Mouse (Mus musculus): ENCODE measurements around the gene Pou5f1.

The Pou5f1 gene

DNA sequence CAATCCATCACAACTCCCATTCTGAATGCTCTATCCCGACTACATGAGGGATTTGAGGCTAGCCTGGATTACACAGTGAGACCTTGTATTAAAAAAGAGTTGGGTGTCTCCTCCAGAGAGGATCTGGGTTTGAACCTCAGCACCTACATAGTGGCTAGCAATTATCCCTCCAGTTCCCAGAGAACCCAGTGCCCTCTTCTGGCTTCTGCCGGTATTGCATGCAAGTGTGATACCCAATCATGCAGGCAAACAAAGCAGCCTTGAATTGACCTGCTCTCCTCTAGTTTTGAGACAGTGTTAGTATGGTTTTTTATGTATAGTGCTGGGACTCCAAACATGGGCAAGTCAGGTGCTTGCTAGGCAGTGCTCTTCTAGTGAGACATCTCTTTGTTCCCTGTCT is 8.1 kb downstream of the Pou5f1 start:
- in situ Hi-C loops (cut with MboI) = no loop called here

DNA sequence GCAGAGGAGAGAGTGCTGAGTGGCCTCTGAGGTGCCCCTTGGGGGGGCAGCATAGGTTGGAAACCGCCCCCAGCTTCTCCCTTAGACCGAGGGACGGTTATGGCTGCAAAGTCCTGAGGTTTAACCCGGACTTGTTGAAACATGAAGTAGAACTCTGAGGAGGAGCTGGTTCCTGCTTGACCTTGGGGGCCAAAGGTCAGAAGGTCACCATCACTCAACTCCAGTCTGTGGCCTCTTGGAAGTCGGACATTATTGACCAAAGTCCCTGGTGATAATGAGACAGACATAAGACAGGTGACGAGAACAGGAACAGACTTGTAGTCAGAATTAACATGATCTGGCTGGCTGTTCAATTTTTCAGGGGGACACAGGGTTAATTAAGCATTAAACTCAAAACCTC is 8.9 kb downstream of the Pou5f1 start:
- in situ Hi-C loops (cut with MboI) = no loop called here

DNA sequence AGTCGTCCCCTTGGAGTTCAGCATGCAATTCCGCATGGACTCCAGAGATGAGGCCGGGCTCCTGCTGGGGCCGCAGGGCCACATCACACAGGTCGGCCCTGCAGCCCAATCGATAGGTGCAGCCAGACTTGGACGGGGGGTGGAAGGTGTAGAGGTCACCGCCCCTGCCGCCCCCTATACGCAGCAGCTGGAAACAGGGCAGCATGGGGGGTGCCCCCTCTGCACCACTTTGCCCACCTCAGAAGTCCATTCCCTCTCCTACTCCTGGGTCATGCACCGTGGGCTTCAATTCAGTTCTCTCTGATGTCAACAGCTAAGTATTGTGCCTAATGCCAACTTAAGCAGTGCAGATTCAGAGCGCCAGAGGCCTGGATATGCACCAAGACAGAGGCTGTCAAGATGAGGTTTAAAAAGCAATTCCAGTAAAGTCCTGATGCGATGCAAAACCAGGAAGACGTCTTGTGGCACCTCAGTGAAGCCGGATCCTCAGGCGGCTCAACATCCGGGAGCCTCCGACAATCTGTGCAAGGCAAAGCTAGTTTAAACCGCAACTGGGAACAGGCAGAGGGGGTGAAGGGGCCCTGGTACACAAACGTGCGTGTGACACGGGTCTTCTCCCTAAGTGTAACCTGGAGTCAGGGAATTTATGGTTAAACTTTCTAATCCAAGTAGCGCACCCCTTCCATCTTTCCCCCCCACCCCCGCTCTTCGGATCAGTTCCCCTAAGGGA is 10.3 kb downstream of the Pou5f1 start:
- in situ Hi-C loops (cut with MboI) = no loop called here

DNA sequence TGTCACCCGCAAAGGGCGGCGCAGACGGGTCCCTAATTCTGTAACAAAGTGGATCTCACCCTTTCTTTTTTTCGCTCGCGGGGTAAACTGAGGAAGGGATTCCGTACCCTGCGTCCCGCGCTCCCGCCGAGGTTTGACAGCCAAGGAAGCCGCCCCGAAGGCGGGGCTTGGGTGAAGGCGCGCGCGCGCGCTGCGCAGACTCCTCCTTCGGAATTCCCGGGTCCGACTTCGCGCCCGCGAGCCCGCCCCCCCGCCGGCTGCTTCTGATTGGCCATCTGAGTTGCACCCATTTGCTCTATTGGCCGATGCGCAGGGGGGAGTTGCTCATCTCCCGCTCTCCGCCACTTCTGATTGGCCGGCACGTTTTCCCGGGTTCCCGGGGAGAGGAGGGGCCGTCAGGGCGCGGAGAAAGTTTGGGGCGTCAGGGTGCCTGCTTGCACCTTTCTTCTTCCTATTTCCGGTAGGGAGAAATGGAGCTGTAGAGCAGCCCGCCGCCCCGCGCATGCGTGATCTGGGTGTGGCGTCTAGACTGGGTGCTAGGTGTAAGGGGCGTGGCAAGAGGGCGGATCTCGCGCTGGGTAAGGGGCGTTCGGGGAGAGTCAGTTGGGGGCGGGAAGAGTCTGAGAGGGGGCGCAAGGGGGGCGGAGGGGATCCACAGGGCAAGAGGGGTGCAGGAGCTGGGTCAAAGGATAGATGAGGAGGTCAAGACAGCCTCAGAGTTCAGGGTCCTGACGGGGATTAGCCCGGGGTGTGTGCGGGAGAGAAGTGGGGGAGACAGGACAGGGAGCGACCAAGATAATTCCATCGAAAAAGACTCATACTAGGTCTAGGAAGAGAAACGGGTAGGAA is 11.1 kb downstream of the Pou5f1 start, which contains the start of the genes Tcf19 and Cchcr1:
TSS of gene Tcf19 (minus strand) at position 173 of the 849 bp plus-strand sequence.
TSS of gene Cchcr1 (plus strand) at position 449 of the 849 bp plus-strand sequence.
- in situ Hi-C loops (cut with MboI) = no loop called here

DNA sequence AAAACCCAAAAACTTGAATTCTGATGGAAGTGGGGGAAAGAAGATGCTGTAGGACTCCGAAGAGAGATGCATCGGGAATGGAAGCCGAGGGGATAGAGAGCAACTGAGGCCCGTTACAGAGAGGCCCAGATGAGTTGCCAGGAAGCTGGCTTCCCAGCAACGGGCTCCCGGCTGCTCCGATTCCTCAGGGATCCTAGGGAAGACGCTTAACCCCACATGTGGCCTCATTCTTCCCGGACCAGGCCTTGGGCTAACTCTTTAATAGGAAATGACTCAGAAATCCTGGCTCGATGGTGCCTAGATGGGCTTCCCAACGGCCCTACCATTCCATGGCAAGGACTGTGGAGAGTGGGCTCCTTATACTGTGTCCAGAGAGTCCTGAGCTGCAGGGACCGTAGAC is 11.7 kb downstream of the Pou5f1 start:
- in situ Hi-C loops (cut with MboI) = no loop called here

DNA sequence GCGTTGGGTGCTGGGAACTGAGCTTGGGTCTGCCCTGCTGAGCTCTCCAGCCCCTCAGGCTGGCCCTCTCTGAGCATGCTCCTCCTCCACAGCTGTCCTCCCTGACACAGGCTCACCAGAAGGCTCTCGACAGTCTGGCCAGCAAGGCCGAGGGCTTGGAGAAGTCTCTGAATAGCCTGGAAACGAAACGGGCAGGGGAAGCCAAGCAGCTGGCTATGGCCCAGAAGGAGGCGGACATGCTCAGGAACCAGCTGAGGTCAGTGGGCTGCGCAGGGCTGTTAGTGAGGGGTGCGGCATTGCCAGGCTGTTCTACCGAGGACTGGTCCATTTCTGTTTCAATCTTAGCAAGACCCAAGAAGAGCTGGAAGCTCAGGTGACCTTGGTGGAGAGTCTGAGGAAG is 18.5 kb downstream of the Pou5f1 start:
- in situ Hi-C loops (cut with MboI) = no loop called here

DNA sequence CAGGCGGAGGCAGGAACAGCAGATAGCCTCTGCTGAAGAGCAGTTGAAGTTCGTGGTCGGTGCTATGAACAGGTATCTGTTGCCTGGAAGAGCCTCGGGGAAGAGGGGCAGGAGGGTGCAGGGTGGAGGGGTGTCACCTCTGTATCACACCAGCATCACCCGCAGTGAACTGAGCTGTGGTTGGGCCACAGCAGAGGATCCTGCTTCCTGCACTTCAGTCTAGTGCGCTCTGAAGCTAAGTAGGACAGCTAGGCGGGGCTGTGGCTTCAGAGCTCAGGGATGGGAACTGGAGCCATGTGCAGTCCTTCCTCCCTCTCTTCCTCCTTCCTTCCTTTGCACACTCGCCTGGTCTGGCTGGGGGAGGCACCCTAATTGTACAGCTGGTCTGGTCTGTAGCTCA is 20.8 kb downstream of the Pou5f1 start:
- in situ Hi-C loops (cut with MboI) = no loop called here

DNA sequence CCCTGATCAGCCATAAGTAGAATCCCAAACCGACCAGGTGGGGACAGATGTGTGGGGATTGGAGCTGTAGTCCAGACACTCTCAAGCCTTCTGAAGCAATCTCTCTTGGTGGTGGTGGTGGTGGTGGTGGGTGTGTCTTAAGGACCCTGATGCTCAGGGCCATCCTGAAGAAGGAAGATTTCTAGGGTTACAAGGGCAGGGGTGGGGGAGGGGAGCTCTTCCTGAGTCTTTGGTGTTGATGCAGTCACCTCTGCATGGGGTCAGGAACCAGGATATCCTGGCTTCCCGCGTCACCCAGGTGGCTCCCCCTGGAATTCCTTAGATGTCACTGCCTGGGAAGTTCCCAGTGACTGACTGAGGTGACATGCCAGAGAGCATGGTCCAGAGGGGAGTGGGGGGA is 26.5 kb downstream of the Pou5f1 start:
- in situ Hi-C loops (cut with MboI) = no loop called here

DNA sequence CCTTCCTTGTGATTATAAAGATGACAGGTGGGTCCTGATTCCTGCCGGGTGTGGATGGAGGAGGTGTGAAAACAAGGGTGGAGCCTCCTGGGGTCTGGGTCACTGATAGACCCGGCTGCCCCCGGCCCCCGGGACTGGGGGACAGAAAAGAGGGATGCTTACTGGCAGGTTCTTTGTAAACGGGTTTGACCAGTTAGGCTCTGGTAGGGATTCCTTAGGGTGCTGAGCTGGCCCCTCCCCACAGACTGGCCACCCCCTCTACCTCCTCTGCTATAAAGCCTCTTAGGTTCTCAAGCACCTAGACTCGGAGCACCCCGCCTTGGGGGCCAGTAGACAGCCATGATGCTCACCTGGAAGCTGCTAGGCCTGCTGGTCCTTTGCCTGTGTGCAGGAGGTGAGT is 27.1 kb downstream of the Pou5f1 start, which contains the start of gene Psors1c2:
TSS of gene Psors1c2 (plus strand) at position 301 of the 400 bp plus-strand sequence.
- in situ Hi-C loops (cut with MboI) = no loop called here

DNA sequence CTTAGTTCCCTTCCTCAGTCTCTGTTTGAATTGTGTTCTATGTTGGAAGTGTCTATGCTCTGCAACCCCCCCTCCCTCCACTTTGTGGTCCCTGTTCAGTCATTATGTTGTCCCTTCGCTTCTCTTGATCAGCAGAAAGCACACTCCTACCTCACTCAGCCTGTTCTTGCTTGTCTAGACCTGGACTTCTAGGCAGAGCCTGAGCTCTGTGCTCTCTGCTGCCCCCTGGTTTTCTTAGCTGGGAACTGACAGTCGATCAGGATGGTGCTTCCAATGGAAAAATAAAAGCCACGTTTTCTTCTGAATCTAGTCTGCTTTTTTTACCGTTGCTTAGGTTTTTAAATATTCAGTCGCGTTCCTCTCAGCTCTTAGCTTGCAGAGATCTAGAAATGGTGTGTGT is 28.5 kb downstream of the Pou5f1 start:
- in situ Hi-C loops (cut with MboI) = no loop called here

DNA sequence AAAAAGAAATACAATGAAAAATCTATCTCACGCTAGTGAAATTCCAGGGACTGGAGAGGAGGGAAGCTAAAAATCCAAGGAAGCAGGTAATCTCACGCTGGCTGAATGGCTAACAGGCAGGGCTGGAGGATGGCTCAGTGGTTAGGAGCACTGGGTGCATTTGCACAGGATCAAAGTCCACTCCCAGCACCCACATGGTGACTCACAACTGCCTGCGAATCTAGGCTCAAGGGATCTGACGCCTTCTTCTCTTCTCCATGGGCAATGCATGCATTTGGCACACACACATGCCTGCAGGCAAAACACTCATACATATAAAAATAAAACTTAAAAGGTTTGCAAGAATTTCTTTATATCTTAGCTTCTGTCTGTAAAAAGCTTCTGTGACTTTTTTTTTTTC is 31.6 kb downstream of the Pou5f1 start:
- in situ Hi-C loops (cut with MboI) = no loop called here

DNA sequence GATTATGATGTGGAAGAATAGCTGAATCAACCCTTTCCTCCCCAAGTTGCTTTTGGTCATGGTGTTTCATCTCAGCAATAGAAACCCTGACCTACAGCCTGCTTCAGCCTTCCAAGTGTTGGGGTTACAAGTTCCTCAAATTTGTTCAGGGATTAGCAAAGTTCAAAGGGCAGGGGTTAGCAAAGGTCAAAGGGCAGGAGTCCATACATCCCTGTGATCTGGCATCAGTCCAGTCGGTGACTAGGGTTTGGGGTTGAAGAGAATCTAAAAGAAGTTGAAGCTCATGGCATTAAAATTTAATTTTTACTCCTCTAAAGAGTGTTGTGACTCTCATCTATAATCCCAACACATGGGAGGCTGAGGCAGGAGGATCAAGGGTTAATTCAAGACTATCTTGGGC is 32.7 kb downstream of the Pou5f1 start:
- in situ Hi-C loops (cut with MboI) = no loop called here

DNA sequence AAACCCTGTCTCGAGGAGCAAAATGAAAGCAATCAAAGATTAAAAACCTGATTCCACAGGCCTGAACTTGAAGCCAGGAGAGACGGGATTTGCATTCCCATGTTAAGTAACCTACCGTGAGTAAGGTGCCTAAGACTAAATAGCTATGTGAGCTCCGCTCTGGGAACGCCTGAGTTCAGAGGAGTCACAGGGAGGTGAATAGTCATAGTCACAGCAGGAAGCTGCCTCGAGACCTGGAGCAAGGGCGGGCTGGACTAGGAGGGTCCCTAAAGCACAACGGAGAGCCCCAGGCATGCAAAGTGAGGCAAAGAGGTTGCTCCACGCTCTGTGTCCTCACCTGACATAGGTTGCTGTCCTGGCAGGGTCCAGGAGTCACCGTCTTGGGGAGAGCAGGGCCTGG is 33.7 kb downstream of the Pou5f1 start:
- in situ Hi-C loops (cut with MboI) = no loop called here

DNA sequence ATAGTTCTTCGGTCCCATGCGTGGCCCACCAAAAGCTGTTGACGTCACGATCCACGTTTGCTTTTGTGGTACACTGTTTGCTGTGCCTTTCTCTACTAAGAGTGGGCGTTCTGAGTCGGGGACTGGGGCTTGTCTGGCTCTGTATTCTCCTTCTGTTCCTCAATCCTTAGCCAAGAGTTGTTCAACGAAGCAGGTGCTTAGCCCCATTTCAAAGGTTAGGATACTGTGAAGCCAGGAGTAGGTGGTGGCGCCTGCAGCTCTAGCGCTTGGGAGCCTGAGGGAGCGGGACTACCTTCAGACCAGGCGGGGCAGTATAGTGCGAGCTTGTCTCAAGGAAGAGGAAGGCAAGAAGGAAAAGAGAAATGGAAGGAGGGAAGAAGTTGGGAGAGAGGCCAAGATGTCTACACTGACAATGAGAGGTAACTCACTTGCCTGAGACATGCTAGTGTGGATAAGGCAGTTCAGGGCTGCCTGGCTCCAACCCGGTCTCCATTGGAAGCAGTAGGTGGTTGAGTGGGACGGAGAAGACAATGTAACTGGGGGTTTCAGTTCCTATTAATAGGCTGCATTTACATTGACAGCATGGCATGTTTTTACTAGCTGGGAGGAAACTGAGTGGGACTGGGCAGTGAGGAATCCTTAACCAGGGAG is 37.1 kb downstream of the Pou5f1 start:
- in situ Hi-C loops (cut with MboI) = no loop called here

DNA sequence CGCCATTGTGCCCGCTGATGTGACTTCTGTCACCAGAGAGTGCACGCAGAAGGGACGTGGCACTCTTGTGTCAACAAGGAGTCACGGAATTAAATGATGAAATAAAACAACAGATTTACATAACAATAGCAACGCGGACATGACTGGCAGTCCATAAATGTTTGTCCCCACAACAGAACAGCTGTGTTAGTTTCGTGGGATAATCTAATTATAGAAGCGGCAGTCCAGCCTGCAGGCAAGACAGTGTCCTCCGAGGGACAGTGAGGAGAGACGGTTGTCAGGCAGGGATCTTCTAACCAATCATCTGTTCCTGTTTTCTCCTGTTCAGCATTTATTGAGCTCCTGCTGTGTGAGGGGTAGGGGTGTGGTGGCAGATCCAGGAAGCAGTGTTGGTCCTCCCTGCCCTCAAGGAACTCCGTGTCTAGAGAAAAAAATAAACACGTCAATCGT is 37.6 kb downstream of the Pou5f1 start:
- in situ Hi-C loops (cut with MboI) = no loop called here

DNA sequence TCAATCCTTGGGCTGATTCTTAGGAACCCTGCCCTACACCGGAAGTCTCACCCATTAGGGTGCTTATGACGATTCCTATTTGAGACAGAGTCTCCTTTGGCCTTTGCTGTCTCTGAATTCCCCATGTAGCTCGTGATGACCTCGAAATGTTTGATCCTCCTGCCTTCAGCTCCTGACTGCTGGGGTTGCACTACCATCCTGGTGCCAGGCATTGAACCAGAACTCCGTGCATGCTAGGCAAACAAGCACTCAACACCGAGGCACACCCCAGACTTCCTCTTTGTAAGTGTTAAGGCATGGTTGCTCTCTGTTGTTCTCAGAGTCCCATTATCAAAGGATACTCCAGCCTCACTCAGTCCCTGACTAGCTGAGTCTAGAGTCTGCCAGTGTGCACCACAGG is 38.2 kb downstream of the Pou5f1 start:
- in situ Hi-C loops (cut with MboI) = no loop called here

DNA sequence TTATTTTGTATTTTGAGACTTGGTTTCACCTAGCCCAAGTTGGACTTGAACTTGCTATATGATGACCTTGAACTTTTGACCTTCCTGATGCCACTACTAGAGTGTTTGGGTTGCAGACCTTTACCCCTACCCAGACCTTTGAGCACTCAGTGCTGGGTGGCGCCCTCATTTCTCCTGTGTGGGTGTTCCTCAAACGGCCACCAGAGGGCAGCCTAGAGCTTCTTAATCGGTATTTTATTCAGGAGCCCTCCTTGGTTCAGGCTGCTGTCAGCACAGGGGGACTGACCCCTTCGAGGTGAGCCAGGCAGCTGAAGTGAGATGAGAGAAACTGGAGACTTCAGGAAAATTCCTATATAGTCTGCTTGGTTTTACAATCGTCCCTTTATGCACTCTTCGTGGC is 38.9 kb downstream of the Pou5f1 start:
- in situ Hi-C loops (cut with MboI) = no loop called here

DNA sequence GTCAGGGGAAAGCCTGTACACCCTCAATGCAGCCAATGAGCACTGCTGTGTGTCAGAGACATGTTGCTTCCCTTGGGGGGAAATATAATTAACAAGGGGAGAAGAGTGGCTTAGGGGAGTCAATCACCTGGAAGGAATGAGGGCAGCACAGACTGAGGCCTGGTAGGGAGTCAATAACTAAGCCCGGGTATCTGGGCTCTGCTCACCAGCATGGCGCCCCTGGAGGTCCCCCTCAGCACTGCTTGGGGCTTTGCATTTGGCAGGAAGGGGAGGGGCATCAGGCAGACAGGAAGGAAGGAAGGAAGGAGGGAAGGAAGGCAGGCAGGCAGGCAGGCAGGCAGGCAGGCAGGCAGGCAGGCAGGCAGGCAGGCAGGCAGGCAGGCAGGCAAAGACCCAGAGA is 41.6 kb downstream of the Pou5f1 start:
- in situ Hi-C loops (cut with MboI) = no loop called here

DNA sequence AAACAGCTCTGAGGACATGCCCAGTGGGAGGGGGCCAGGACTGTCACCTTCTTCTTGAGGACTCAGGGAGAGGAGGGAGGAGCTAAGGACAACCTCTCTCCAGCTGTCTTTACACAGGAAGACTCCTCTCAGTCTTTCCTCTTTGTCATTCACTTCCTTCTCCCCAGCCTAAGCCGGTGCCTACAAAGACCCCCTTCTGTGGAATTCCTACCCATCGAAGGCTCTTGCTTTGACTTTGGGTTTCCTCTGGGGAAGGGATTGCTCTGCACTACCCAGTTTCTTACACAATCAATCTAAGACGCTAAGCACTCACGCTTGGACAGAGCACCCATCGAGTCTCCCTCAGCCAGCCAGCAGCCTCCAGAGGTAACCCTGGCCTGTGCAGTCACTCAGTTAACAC is 42.8 kb downstream of the Pou5f1 start:
- in situ Hi-C loops (cut with MboI) = no loop called here

DNA sequence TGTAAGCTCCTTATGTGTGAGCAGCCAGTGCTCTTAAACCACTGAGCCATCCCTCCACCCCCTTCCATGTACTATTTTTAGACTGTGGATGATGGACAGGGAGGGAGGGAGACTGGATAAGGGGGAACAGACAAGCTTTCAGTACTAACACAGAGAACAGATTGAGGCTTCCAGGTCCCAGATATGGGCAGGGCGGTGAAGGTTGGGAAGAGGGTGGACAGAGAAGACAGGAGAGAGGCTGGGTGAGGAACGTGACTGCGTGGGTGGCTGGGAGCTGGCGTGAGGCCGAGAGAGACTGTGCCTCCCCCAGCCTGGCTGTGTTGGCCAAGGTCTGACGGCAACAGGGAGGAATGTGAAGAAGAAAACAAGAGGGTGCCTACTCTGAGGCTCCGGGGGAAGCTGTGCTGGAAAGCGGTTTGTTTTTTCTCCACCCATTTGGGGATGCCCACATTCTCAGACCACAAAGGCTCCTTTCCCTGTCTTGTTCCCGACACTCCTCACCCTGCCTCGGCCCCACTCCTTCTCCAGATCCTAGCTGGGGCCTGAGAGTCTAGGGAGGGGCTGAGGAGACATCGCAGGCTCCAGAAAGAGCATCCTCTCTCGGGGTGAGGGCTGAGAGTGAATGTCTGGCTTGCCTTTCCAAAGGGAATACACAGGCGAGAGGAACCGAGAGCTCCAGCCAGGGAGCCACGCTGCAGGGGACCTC is 43.8 kb downstream of the Pou5f1 start:
- in situ Hi-C loops (cut with MboI) = no loop called here

DNA sequence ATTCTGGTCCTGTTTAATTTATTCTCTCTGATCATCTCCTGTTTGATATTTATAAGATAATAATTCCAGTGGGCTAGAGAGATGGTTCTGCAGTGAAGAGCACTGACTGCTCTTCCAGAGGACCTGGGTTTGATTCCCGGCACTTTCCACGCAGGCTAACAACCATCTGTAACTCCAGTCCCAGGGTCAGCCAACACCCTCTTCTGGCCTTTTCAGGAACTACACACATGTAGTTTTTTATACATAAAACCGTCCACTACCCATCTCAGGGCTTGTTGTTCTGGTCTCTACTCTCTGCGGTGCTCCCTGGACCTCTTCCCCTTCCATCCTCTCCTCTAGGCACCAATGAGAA is 44.3 kb downstream of the Pou5f1 start:
- in situ Hi-C loops (cut with MboI) = no loop called here

DNA sequence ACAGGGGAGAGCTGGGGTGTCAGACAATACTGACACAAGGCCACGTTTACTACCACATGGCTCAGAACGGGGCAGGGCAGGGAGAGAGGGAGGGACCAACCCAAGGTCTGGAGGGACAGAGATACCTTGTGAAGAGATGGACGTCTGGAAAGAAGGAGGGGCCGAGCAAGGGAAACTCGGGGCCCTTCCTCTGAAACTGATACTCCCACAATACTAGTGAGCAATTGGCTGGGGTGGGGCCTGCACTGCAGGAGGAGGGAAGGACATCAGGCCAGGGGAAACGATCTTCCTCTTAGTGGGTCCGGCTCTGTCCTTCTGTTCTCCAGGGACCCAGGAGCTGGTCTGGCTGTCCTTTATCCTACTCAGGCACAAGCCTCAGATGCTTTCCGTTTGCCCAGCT is 45.1 kb downstream of the Pou5f1 start:
- in situ Hi-C loops (cut with MboI) = no loop called here

Data from mature B cell (primary cell).